Mouse (Mus musculus) layer of hippocampus, postnatal 25 days (tissue): ENCODE results near the gene Smcr8. TPM values are rescaled to one million over a fixed set of nuclear protein-coding genes. Genes with fewer than 3 reads are reported as not detected.
A peak's percentile ranks its signal among the peaks of the same experiment; 100 is the strongest.

Experiments
- DNase-seq, 2 experiments: peaks; one replicate each; pipeline ENCODE4 v3.0.0; 2022; ENCODE audit warnings: mixed read lengths in 2 of 2, low spot score in 1 of 2; ENCODE audit errors: extremely low spot score in 1 of 2
- microRNA-seq, 2 experiments: library from miRNA; unstranded; fragments of <30 nt; microRNA quantifications; one replicate each; pipeline ENCODE4 v1.2.0; 2021
- total RNA-seq, 2 experiments: library from RNA; stranded (reverse); gene quantifications; 2 replicates each; pipeline ENCODE4 v1.2.3; 2021

Gene Smcr8
- total RNA-seq, 2 experiments from 2014 or later, result 29.1 to 30.6 TPM

DNA sequence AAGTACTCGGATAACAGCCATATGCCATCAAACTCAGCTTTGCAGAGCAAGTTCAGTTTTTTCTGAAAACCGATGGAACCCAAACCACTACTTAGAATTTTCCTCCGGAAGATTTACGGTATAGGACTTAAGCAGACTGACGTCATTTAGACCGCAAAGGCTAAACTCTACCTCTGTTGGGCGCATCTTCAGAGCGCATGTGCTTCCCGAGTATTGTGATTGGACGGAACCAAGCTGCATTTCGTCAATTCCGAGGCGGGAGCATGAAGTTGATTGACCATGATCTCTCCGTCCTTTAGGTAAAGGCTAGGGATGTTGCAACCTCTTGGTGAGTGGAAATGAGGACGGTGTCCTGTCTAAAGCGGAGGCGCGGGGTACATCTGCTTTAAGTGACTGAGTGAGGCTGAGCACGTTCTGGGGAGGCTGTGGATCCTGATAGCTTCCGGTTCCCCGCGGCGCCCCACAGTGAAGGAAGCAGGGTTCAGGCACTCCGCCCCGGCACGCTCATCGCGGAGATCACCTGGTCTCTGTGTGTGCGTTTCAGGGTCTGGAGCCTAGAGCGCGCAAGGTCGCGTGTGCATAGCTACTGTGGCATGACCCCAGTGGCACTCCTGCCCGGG, 53.2 kb downstream of the Smcr8 start, which contains the start of gene Dhrs7b:
Dhrs7b (plus strand) TSS at position 199 of the 620 bp plus-strand sequence.
- peak; percentile 64 for DNase-seq

DNA sequence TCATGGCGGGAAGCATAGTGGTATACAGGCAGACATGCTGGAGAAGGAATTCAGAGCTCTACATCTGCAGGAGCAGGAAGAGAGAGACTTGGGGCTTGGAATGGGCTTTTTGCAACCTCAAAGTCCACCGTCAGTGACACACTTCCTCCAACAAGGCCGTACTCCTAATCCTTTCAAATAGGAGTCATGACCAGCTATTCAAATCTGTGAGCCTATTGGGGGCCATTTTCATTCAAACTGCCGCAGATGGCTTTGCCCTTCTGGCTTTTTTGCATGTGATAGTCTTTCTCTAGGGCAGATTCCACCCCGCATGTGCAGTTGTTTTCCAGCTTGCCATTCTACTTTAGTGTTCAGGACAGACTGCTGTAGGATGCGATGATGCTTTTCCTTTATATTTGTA, 59.6 kb downstream of the Smcr8 start:
- no peak for DNase-seq

Small RNAs within 50 kb of the gene (microRNA-seq; reads per million reads assigned to microRNA genes)
- 1.5 to 3.6 reads per million in 2 experiments for gene Mir5100

Other genes with a start within 250 kb of the Smcr8 start
- 10 to 100 TPM; 49.7 to 54.1 TPM for gene Alkbh5, start 241.1 kb upstream of the Smcr8 start, total RNA-seq
- gene Llgl1, start 77.8 kb upstream of the Smcr8 start, total RNA-seq, result 10 to 100 TPM; 51.7 to 53.8 TPM
- gene Flii, start 50.3 kb upstream of the Smcr8 start, total RNA-seq, result 10 to 100 TPM; 56.8 to 59.6 TPM
- 10 to 100 TPM; 22.8 to 26.1 TPM for gene Mief2, start 49.1 kb upstream of the Smcr8 start, total RNA-seq
- gene Top3a, start 159 bp upstream of the Smcr8 start, total RNA-seq, result 1 to 10 TPM; 5.0 to 6.2 TPM
- gene Shmt1, start 34.2 kb downstream of the Smcr8 start, total RNA-seq, result 1 to 10 TPM; 4.9 to 7.4 TPM
- gene Dhrs7b, start 53.1 kb downstream of the Smcr8 start, total RNA-seq, result 10 to 100 TPM; 27.6 to 31.5 TPM
- gene Tmem11, start 101.7 kb downstream of the Smcr8 start, total RNA-seq, result 10 to 100 TPM; 24.9 to 29.7 TPM
- gene Natd1, start 137.2 kb downstream of the Smcr8 start, total RNA-seq, result 10 to 100 TPM; 12.7 to 12.9 TPM
- 10 to 100 TPM; 12.4 to 13.4 TPM for gene Map2k3, start 154.5 kb downstream of the Smcr8 start, total RNA-seq
- 1 to 10 TPM; 6.4 to 7.0 TPM for gene Kcnj12, start 245.0 kb downstream of the Smcr8 start, total RNA-seq